Mouse (Mus musculus): ENCODE results near the gene Gm21970. TPM values are rescaled to one million over a fixed set of nuclear protein-coding genes. Genes with fewer than 3 reads are reported as not detected.

Gm21970 gene
- polyA plus RNA-seq, 1 experiment from 2014 or later, result 0.45 TPM

DNA sequence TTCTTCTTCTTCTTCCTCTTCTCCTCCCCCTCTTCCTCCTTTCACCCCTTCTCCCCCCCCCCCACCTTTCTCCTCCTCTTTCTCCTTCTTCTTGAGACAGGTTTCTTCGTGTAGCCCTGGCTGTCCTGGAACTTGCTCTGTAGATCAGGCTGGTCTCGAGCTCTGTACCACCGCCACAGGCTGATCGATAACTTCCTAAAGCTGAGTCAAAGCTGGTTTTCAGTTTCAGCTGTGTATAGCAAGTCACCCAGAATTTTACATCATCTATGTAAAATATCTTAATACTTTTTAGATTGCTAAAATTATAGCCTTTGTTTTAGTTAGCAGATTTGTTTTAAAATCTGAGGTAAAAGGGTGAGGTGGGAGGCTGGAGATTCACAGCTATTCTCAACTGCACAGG, 53.3 kb downstream of the Gm21970 start:
- DNase-seq (ENCODE audit: low spot score) (no peak), ATAC-seq (replicated peaks; ENCODE audit: low FRiP score, low TSS enrichment, low read depth) (no peak)
- Histone ChIP-seq H3K9ac (ENCODE audit: low read length) (no peak overlapping the region), H3K4me1 (replicated peaks; ENCODE audit: control insufficient read depth, insufficient read depth, low read length) (no peaks in the 10 kb centered on the region), H3K27me3 (replicated peaks; ENCODE audit: control insufficient read depth, insufficient read depth, low read length) (no peaks in the 10 kb centered on the region), H3K4me2 (ENCODE audit: low read length) (no peak overlapping the region), H3K4me3 (ENCODE audit: low read depth, low read length) (no peak overlapping the region), H3K36me3 (ENCODE audit: control insufficient read depth, insufficient read depth, low read length) (no peaks in the 10 kb centered on the region), H3K27ac (ENCODE audit: low read depth) (no peak overlapping the region), H3K9me3 (ENCODE audit: control insufficient read depth, low read length) (no peaks in the 10 kb centered on the region)
- WGBS, result 90% methylated on average over 4 of the region's 4 CpGs

DNA sequence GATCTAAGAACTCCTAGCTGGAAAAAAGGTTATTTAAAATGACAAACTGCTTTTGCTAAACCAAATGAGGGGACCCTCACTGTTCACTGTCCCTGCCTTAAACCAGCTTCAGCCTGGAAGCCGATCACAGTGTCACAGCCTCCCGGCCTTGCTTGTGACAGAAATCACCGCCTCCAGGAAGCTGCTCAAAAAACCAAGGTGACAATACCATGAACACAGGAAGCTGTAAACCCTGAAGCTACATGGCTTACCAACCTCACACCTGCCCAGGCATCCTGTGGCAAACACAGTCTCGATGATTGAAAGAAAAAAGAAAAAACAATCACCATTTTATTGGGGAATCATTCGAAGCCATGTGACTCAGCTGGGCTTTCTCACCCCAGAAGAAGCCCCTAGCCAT, 54.0 kb downstream of the Gm21970 start:
- no peaks in the 10 kb centered on the region for H3K36me3 ChIP-seq (ENCODE audit: control insufficient read depth, insufficient read depth, low read length)
- no peak overlapping the region for H3K4me3 ChIP-seq (ENCODE audit: low read depth, low read length)
- H3K27ac ChIP-seq (ENCODE audit: low read depth), result no peak overlapping the region
- DNase-seq (ENCODE audit: low spot score), result no peak
- H3K27me3 ChIP-seq (replicated peaks; ENCODE audit: control insufficient read depth, insufficient read depth, low read length), result no peaks in the 10 kb centered on the region
- no peak for ATAC-seq (replicated peaks; ENCODE audit: low FRiP score, low TSS enrichment, low read depth)
- WGBS, result 82% methylated on average over 5 of the region's 5 CpGs
- H3K9me3 ChIP-seq (ENCODE audit: control insufficient read depth, low read length), result no peaks in the 10 kb centered on the region
- no peaks in the 10 kb centered on the region for H3K4me1 ChIP-seq (replicated peaks; ENCODE audit: control insufficient read depth, insufficient read depth, low read length)
- no peak overlapping the region for H3K4me2 ChIP-seq (ENCODE audit: low read length)
- no peak overlapping the region for H3K9ac ChIP-seq (ENCODE audit: low read length)

DNA sequence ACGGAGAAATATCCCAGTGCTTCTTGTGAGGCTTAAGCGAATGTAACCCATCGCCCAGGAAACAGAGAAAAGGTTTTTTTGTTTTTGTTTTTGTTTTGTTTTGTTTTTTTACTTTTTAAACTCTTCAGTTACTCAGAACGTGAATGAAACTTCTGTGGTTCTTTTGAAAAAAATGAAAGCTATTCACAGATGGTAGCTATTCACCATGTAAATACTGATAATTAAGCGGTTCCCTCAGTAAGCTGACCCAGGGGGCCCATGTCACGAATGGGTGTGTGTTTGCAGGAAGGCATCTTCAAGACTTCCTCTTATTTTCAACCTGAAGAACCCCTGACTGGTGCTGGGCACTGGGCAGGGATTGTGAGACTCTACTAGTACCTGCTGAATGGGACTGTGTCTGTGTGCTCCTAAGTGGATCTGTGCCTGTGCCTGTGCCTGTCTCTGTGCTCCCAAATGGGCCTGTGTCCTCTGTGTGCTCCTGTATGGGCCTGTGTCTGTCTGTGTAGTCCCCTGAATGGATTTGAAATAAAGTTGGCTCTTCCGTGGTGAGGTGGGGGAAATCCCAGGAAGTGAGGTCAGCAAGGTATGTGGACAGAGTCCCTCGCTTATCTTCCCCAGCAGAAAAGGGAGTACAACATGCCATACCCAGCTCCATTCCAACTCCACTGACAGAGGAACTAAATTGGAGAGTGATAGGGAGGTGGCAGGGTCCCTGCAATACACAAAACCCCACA, 55.4 kb downstream of the Gm21970 start:
- ATAC-seq (replicated peaks; ENCODE audit: low FRiP score, low TSS enrichment, low read depth), result no peak
- Histone ChIP-seq H3K9ac (ENCODE audit: low read length) (no peak overlapping the region), H3K4me2 (ENCODE audit: low read length) (no peak overlapping the region), H3K4me1 (replicated peaks; ENCODE audit: control insufficient read depth, insufficient read depth, low read length) (no peaks in the 10 kb centered on the region), H3K4me3 (ENCODE audit: low read depth, low read length) (no peak overlapping the region), H3K36me3 (ENCODE audit: control insufficient read depth, insufficient read depth, low read length) (no peaks in the 10 kb centered on the region), H3K9me3 (ENCODE audit: control insufficient read depth, low read length) (no peaks in the 10 kb centered on the region), H3K27ac (ENCODE audit: low read depth) (no peak overlapping the region), H3K27me3 (replicated peaks; ENCODE audit: control insufficient read depth, insufficient read depth, low read length) (no peaks in the 10 kb centered on the region)
- WGBS, result 77% methylated on average over 8 of the region's 8 CpGs
- no peak for DNase-seq (ENCODE audit: low spot score)

DNA sequence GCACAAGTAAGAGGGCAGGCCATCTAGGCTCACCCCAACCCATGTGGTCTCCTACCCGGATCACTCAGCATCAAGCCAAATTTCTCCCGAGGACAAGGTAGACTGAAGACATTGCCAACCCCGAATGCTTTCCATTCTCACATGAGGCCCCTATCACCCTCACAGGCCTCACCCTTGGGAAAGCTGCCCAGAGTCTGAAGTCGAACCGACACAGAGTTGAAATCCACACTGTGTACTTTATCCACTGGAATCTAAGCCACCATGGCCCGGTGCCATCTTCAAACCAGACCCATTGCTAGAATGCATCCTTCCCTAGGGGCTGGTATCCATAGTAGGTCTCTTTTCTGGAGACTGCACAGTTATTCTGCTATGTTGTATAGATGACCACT, 56.0 kb downstream of the Gm21970 start:
- H3K27me3 ChIP-seq (replicated peaks; ENCODE audit: control insufficient read depth, insufficient read depth, low read length), result no peaks in the 10 kb centered on the region
- H3K4me1 ChIP-seq (replicated peaks; ENCODE audit: control insufficient read depth, insufficient read depth, low read length), result no peaks in the 10 kb centered on the region
- DNase-seq (ENCODE audit: low spot score) (no peak), ATAC-seq (replicated peaks; ENCODE audit: low FRiP score, low TSS enrichment, low read depth) (no peak)
- no peak overlapping the region for H3K4me2 ChIP-seq (ENCODE audit: low read length)
- H3K36me3 ChIP-seq (ENCODE audit: control insufficient read depth, insufficient read depth, low read length), result no peaks in the 10 kb centered on the region
- H3K9me3 ChIP-seq (ENCODE audit: control insufficient read depth, low read length), result no peaks in the 10 kb centered on the region
- H3K4me3 ChIP-seq (ENCODE audit: low read depth, low read length), result no peak overlapping the region
- 81% methylated on average over 6 of the region's 6 CpGs for WGBS
- no peak overlapping the region for H3K9ac ChIP-seq (ENCODE audit: low read length)
- no peak overlapping the region for H3K27ac ChIP-seq (ENCODE audit: low read depth)

DNA sequence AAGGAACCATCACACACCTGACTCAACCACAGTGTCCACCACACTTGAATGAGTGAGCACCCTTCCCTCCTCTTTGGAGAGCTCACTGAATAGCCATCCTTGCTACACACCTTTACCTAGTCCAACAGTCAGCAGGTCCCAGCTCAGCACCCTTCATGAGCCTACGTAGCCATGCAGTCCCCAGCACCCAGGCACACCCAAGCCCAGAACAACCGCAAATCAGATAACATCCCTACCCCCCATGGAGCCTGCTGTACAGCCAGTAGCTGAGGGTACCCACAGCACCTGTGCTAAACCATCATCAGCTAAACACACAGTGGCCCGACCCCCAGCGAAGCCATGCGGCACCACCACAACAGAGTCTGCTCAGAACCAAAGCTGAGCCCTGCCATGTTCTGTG, 56.6 kb downstream of the Gm21970 start:
- DNase-seq (ENCODE audit: low spot score), result no peak
- Histone ChIP-seq H3K27ac (ENCODE audit: low read depth) (no peak overlapping the region), H3K4me3 (ENCODE audit: low read depth, low read length) (no peak overlapping the region), H3K36me3 (ENCODE audit: control insufficient read depth, insufficient read depth, low read length) (no peaks in the 10 kb centered on the region), H3K4me2 (ENCODE audit: low read length) (no peak overlapping the region), H3K9me3 (ENCODE audit: control insufficient read depth, low read length) (no peaks in the 10 kb centered on the region), H3K27me3 (replicated peaks; ENCODE audit: control insufficient read depth, insufficient read depth, low read length) (no peaks in the 10 kb centered on the region), H3K4me1 (replicated peaks; ENCODE audit: control insufficient read depth, insufficient read depth, low read length) (no peaks in the 10 kb centered on the region), H3K9ac (ENCODE audit: low read length) (no peak overlapping the region)
- ATAC-seq (replicated peaks; ENCODE audit: low FRiP score, low TSS enrichment, low read depth), result no peak
- 98% methylated on average over 5 of the region's 5 CpGs for WGBS

DNA sequence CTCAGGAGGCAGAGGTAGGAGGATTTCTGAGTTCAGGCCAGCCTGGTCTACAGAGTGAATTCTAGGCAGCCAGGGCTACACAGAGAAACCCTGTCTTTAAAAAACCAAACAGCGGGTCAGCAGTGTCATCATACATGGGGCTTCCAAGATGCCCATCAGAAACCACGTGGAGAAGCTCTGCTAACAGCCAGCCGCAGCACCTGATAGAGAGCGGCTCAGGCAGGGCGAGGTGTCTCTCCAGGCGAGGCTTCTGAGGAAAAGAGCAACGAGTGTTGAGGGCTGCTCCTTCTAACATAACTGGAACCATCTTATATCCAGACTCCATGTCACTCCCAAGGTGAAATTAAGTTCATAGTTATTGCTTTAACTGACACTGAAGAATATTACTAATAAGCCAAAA, 57.4 kb downstream of the Gm21970 start:
- DNase-seq (ENCODE audit: low spot score) (no peak), ATAC-seq (replicated peaks; ENCODE audit: low FRiP score, low TSS enrichment, low read depth) (no peak)
- WGBS, result 76% methylated on average over 7 of the region's 7 CpGs
- Histone ChIP-seq H3K4me2 (ENCODE audit: low read length) (no peak overlapping the region), H3K9ac (ENCODE audit: low read length) (no peak overlapping the region), H3K27ac (ENCODE audit: low read depth) (no peak overlapping the region), H3K27me3 (replicated peaks; ENCODE audit: control insufficient read depth, insufficient read depth, low read length) (no peaks in the 10 kb centered on the region), H3K36me3 (ENCODE audit: control insufficient read depth, insufficient read depth, low read length) (no peaks in the 10 kb centered on the region), H3K4me3 (ENCODE audit: low read depth, low read length) (no peak overlapping the region), H3K9me3 (ENCODE audit: control insufficient read depth, low read length) (no peaks in the 10 kb centered on the region), H3K4me1 (replicated peaks; ENCODE audit: control insufficient read depth, insufficient read depth, low read length) (no peaks in the 10 kb centered on the region)

DNA sequence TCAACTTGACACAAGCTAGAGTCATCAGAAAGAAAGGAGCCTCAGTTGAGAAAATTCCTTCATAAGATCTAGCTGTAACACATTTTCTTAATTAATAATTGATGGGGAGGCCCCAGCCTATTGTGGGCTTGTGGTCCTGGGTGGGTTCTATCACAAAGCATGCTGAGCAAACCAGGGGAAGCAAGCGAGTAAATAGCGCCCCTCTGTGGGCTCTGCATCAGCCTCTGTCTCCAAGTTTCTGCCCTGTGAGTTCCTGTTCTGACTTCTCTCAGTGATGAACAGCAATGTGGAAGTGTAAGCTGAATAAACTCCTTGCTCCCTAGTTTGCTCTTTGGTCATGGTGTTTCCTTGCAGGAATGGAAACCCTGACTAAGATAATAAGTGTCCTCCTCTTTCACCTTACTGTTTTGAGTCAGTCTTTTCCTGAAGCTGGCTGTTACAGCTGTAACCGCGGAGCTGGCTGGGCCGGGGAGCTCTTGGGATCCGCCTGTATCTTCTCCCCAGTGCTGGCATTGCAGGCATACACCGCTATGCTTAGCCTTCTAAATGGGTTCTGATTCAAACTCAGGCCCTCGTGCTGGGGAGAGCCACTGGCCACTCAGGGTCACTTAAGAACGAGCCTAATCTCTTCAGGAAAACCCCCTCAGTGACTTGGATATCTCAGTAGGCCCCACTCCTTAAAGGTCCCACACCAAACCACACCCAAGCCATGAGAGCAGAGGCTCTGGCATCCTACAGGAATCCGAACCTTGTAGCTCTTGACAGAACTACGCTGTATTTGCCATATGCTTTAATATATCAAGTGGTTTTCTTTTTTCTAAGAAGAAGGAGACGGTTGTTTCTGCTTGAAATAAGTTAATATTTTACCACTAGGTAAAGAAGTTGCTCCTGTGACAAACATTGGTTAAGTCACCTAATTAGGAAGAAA, 58.9 kb downstream of the Gm21970 start:
- no peaks in the 10 kb centered on the region for H3K36me3 ChIP-seq (ENCODE audit: control insufficient read depth, insufficient read depth, low read length)
- no peak for ATAC-seq (replicated peaks; ENCODE audit: low FRiP score, low TSS enrichment, low read depth)
- no peak overlapping the region for H3K27ac ChIP-seq (ENCODE audit: low read depth)
- no peaks in the 10 kb centered on the region for H3K4me1 ChIP-seq (replicated peaks; ENCODE audit: control insufficient read depth, insufficient read depth, low read length)
- no peaks in the 10 kb centered on the region for H3K9me3 ChIP-seq (ENCODE audit: control insufficient read depth, low read length)
- no peak for DNase-seq (ENCODE audit: low spot score)
- no peaks in the 10 kb centered on the region for H3K27me3 ChIP-seq (replicated peaks; ENCODE audit: control insufficient read depth, insufficient read depth, low read length)
- 83% methylated on average over 12 of the region's 12 CpGs for WGBS
- no peak overlapping the region for H3K4me3 ChIP-seq (ENCODE audit: low read depth, low read length)
- no peak overlapping the region for H3K9ac ChIP-seq (ENCODE audit: low read length)
- H3K4me2 ChIP-seq (ENCODE audit: low read length), result no peak overlapping the region

DNA sequence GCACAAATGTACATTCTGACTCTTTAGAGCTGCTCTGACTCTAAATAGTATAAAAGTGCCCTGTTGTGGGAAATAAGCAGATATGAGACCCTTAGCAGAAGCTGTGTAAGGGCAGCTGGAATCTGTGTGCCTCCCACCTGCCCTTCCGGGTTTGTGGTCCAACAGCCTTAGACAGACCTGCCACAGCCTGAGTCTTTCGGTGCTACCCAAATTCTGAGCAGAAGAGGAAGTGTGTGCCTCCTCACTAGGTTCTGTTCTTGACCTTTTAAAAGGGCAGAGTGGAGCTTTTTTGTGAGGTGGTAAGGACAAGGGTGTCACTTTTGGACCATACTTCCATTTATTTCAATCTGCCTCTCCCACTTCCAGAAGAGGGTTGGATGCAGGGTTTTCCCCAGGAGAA, 60.4 kb downstream of the Gm21970 start:
- no peaks in the 10 kb centered on the region for H3K27me3 ChIP-seq (replicated peaks; ENCODE audit: control insufficient read depth, insufficient read depth, low read length)
- no peak overlapping the region for H3K4me2 ChIP-seq (ENCODE audit: low read length)
- H3K9ac ChIP-seq (ENCODE audit: low read length), result no peak overlapping the region
- no peak overlapping the region for H3K27ac ChIP-seq (ENCODE audit: low read depth)
- no peak overlapping the region for H3K4me3 ChIP-seq (ENCODE audit: low read depth, low read length)
- no peaks in the 10 kb centered on the region for H3K9me3 ChIP-seq (ENCODE audit: control insufficient read depth, low read length)
- no peaks in the 10 kb centered on the region for H3K36me3 ChIP-seq (ENCODE audit: control insufficient read depth, insufficient read depth, low read length)
- DNase-seq (ENCODE audit: low spot score) (no peak), ATAC-seq (replicated peaks; ENCODE audit: low FRiP score, low TSS enrichment, low read depth) (no peak)
- no peaks in the 10 kb centered on the region for H3K4me1 ChIP-seq (replicated peaks; ENCODE audit: control insufficient read depth, insufficient read depth, low read length)
- 81% methylated on average over 2 of the region's 2 CpGs for WGBS
